Mouse (Mus musculus) myocyte (in vitro differentiated cells): ENCODE measurements at regions not wholly inside any gene's neighbourhood (a gene's known extent, or its start where the extent isn't known, plus 50 kb on each side); places are given as distances from the start of the nearest gene placed in this dataset.
A peak's percentile ranks its signal among the peaks of the same experiment; 100 is the strongest.

Source experiments
- H3K27me3 ChIP-seq: one replicate; pipeline ENCODE4 v1.6.1; 2011; ENCODE audit not compliant: control insufficient read depth, insufficient read depth, insufficient read length
- H3K36me3 ChIP-seq: one replicate; pipeline ENCODE4 v1.6.1; 2011; ENCODE audit not compliant: control insufficient read depth, insufficient read depth
- H3K4me2 ChIP-seq: one replicate; pipeline ENCODE4 v1.6.1; 2011; ENCODE audit warnings: low read depth, control low read depth
- H3K4me3 ChIP-seq: one replicate; pipeline ENCODE4 v1.5.1; 2011; ENCODE audit warnings: mild to moderate bottlenecking, control low read depth, moderate library complexity
- H3K79me2 ChIP-seq: one replicate; pipeline ENCODE4 v1.6.1; 2011; ENCODE audit not compliant: control insufficient read depth, insufficient read depth
- H3ac ChIP-seq: one replicate; pipeline ENCODE4 v1.6.1; 2011; ENCODE audit not compliant: control insufficient read depth, insufficient read length
- CEBPB ChIP-seq: IDR thresholded peaks from 2 replicates; pipeline ENCODE4 v1.6.1; 2011; ENCODE audit warnings: mild to moderate bottlenecking, moderate library complexity; ENCODE audit not compliant: poor library complexity, insufficient read depth, severe bottlenecking
- E2F4 ChIP-seq: IDR thresholded peaks from one replicate; pipeline ENCODE4 v1.6.1; 2011; ENCODE audit warnings: mild to moderate bottlenecking, control low read depth, moderate library complexity; ENCODE audit not compliant: insufficient read depth
- MAX ChIP-seq: IDR thresholded peaks from one replicate; pipeline ENCODE4 v1.6.1; 2011; ENCODE audit warnings: low read depth, mild to moderate bottlenecking, control low read depth
- MYOD1 ChIP-seq, 3 experiments: IDR thresholded peaks; one replicate each; pipeline ENCODE4 v1.6.1; 2011; ENCODE audit warnings: control low read depth in 2 of 3, low read depth in 2 of 3, mild to moderate bottlenecking in 2 of 3, moderate library complexity in 1 of 3; ENCODE audit not compliant: insufficient read length in 2 of 3, control insufficient read depth in 1 of 3
- MYOG ChIP-seq, 3 experiments: IDR thresholded peaks; one replicate each; pipeline ENCODE4 v1.6.1; 2011; ENCODE audit warnings: control low read depth in 2 of 3, low read depth in 2 of 3, mild to moderate bottlenecking in 2 of 3; ENCODE audit not compliant: insufficient read length in 2 of 3, control insufficient read depth in 1 of 3, insufficient read depth in 1 of 3
- POLR2A ChIP-seq: IDR thresholded peaks from one replicate; pipeline ENCODE4 v1.6.1; 2011; ENCODE audit warnings: low read depth, mild to moderate bottlenecking, control low read depth, moderate library complexity; ENCODE audit not compliant: insufficient read length
- POLR2AphosphoS2 ChIP-seq: IDR thresholded peaks from one replicate; pipeline ENCODE4 v1.6.1; 2011; ENCODE audit warnings: low read depth, control low read depth; ENCODE audit not compliant: insufficient read length
- REST ChIP-seq: IDR thresholded peaks from one replicate; pipeline ENCODE4 v1.6.1; 2011; ENCODE audit warnings: mild to moderate bottlenecking, control low read depth, moderate library complexity; ENCODE audit not compliant: insufficient read depth, insufficient read length
- SRF ChIP-seq: IDR thresholded peaks from one replicate; pipeline ENCODE4 v1.6.1; 2011; ENCODE audit warnings: low read depth; ENCODE audit not compliant: control insufficient read depth, insufficient read length
- TCF12 ChIP-seq: IDR thresholded peaks from one replicate; pipeline ENCODE4 v1.6.1; 2011; ENCODE audit warnings: mild to moderate bottlenecking, control low read depth; ENCODE audit not compliant: poor library complexity, insufficient read depth, severe bottlenecking
- TCF3 ChIP-seq: IDR thresholded peaks from one replicate; pipeline ENCODE4 v1.6.1; 2011; ENCODE audit warnings: low read depth, control low read depth; ENCODE audit not compliant: insufficient read length
- USF1 ChIP-seq: IDR thresholded peaks from one replicate; pipeline ENCODE4 v1.6.1; 2011; ENCODE audit warnings: low read depth, mild to moderate bottlenecking, control low read depth, moderate library complexity

DNA sequence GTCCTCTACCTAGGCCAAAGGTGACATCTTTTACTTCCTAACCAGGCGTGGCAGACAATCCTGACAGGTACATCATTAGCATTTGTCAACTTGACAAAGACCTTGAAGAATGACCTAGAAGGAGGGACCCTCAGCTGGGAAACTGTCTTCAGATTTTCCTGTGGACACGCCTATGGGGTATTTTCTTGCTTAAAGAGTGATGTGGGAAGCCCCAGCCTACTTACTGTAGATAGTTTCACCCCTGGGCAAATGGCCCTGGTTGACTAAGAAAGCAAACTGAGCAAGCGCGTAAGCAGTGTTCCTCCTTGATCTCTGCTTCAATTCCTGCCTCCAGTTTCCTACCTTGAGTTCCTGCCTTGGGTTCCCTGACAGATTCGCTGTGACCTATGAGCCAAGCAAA lies 106.7 kb upstream of the Tle3 start:
- TF ChIP-seq TCF12 (no peak), CEBPB (no peak), POLR2AphosphoS2 (no peak), E2F4 (no peak), POLR2A (no peak)
- Histone ChIP-seq H3ac (no peak overlapping the region), H3K36me3 (no peaks in the 10 kb centered on the region), H3K79me2 (no peaks in the 10 kb centered on the region), H3K4me3 (no peak overlapping the region), H3K4me2 (no peak overlapping the region), H3K27me3 (no peaks in the 10 kb centered on the region)

DNA sequence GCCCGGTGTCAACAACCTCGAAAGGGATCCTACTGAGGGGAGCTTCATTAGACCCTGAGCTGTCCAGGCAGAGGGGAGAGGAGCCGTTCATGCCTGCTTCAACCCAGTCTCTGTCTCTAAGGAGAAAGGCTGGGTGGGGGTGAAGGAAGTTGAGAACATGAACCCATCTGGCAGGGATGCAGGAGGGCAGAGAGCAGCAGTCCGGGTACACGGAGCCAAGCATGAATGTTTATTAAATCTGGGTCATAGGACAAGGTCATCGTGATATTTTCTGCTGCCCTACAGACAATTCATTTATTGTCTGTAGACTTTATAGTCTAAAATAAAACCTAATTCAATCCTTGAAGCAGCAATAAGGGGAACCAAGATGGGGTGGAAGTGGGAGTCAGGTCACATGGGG lies 105.2 kb upstream of the Tle3 start:
- Histone ChIP-seq H3K4me3 (no peak overlapping the region), H3K36me3 (no peaks in the 10 kb centered on the region), H3K79me2 (no peaks in the 10 kb centered on the region), H3ac (no peak overlapping the region), H3K27me3 (no peaks in the 10 kb centered on the region), H3K4me2 (no peak overlapping the region)
- TF ChIP-seq E2F4 (no peak), SRF (no peak), TCF12 (no peak)

DNA sequence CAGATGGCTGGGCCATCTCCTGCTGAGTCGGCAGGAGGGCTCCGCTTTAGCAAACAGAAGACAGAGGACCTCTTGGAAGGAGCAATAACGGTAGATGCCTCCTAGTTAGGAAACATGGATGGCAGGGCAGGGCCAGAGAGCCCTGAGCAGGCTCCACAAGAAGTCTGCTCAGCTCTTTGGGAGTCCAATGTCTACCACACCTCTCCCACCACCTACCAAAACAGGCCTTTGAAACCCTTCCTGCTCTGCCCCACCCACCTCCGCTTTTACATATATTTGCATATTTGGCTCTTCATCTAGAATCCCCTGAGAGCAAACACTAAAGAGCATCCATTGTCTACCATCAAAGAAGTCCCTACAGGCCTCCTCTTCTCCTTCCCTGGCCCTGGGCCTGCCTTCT lies 104.6 kb upstream of the Tle3 start:
- Histone ChIP-seq H3ac (no peak overlapping the region), H3K36me3 (no peaks in the 10 kb centered on the region), H3K4me3 (no peak overlapping the region), H3K27me3 (peaks cover under 1% of the 10 kb centered on the region), H3K4me2 (no peak overlapping the region), H3K79me2 (no peaks in the 10 kb centered on the region)
- no peak for TF ChIP-seq POLR2A
- TF ChIP-seq MAX, result no peak
- TF ChIP-seq SRF, result no peak

DNA sequence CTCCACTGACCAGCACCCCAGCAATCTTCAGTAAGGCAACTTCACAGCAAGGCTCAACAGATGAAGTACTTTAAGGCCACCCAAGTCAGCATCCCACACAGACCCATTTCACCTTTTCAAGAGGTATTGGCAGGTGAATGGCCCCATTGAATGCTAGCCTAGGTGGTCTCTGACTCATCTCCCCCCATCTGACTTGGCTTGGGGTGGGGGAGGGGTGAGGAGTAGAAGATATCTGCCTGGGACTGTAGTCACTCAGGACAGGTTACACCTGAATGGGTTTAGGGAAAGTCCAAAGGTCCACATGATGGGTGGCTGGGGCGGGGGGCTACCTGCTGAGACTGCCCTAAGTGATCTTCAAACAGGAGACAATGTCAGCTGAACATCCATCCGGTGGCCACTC lies 104.0 kb upstream of the Tle3 start:
- Histone ChIP-seq H3K4me2 (no peak overlapping the region), H3K79me2 (no peaks in the 10 kb centered on the region), H3K36me3 (no peaks in the 10 kb centered on the region), H3K4me3 (no peak overlapping the region), H3K27me3 (peaks cover 5% of the 10 kb centered on the region), H3ac (no peak overlapping the region)
- no peak for TF ChIP-seq TCF12
- no peak for TF ChIP-seq USF1
- peak in 1 of 3 experiments; percentile 54 for TF ChIP-seq MYOD1 (IDR thresholded peaks at IDR 0.05; ENCODE audit: control insufficient read depth in 1 of 3, insufficient read length in 2 of 3, low read depth in 2 of 3)
- no peak for TF ChIP-seq MYOG (IDR thresholded peaks at IDR 0.05; ENCODE audit: control insufficient read depth in 1 of 3, insufficient read depth in 1 of 3, insufficient read length in 2 of 3, low read depth in 2 of 3)

DNA sequence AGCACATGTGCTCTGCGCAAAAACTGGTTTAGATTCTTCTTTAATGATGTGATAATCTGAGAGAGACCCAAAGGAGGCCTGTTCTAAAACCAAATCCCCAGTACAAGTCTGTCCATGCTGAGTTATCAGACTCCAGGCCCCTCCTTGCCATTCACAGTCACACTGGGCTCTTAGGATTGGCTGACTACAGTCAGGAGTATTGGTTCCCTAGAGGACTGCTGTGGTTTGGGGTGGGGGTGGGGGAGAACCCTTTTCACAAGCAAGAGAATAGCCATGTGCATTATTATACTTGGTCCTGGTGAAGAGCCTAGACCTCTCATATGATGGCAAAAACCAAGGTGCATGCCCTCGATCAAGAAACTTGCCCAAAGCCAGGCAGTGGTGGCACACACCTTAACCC lies 103.5 kb upstream of the Tle3 start:
- no peaks in the 10 kb centered on the region for H3K79me2 ChIP-seq
- no peak overlapping the region for H3K4me2 ChIP-seq
- no peak overlapping the region for H3ac ChIP-seq
- H3K4me3 ChIP-seq, result no peak overlapping the region
- TF ChIP-seq MYOD1 (IDR thresholded peaks at IDR 0.05; ENCODE audit: control insufficient read depth in 1 of 3, insufficient read length in 2 of 3, low read depth in 2 of 3), result no peak
- TF ChIP-seq POLR2AphosphoS2, result no peak
- TF ChIP-seq MAX, result no peak
- TF ChIP-seq TCF12, result no peak
- no peak for TF ChIP-seq SRF
- no peak for TF ChIP-seq REST
- H3K36me3 ChIP-seq, result no peaks in the 10 kb centered on the region
- H3K27me3 ChIP-seq, result peaks cover 5% of the 10 kb centered on the region

DNA sequence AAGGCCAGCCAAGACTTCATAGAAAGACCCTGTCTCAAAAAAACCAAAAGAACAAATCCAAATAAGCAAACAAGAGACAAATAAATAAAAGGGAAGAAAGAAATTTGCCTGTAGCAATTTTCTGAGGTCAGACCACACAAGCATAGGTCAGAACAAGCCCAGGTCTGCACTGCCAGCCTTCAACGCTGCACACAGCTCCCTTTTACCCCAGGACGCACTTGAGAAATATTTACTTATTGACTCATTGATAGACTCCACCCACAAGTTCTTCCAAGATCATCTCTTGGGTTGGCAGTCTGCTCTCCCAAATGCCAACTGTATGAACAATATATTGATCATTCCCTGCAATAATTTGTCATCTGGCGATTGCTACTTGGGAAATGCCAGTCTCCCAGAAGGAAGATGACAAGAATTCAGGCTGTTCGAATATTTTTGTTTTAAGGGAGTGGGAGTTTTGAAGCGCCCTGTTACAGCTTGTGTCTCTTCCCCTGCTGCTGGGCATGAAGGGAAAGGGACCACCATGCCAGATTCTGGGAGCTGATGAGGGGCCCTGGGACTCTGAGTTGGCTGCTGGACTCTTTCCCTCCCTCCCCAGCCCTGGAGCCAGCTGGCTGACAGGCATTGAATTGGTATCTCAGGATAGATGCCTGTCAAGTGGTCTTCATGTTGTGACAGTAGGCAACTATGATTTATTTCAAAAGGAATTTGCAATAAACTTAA lies 102.9 kb upstream of the Tle3 start:
- Histone ChIP-seq H3ac (no peak overlapping the region), H3K36me3 (no peaks in the 10 kb centered on the region), H3K79me2 (no peaks in the 10 kb centered on the region), H3K4me3 (no peak overlapping the region), H3K4me2 (no peak overlapping the region), H3K27me3 (peaks cover 5% of the 10 kb centered on the region)
- TF ChIP-seq REST, result no peak
- TF ChIP-seq TCF3, result no peak
- no peak for TF ChIP-seq E2F4
- no peak for TF ChIP-seq TCF12
